Mouse (Mus musculus) MEL-GATA-1-ER (cell line): Measurements from ENCODE around the gene Eif4g3.

Experiments
- DNase-seq: peaks from one replicate; pipeline ENCODE4 v3.0.0-alpha.2; 2012; ENCODE audit warnings: low read depth; ENCODE audit errors: extremely low read depth

Eif4g3 gene

GRCm38 (mm10) chr4:138153980-138154379 is 161.2 kb downstream of the Eif4g3 start:
- DNase-seq: peak; percentile 18

GRCm38 (mm10) chr4:138160918-138161317 is 168.1 kb downstream of the Eif4g3 start:
- no peak for DNase-seq

- no peak for DNase-seq
Measured at GRCm38 (mm10) chr4:138161550-138161949, 168.7 kb downstream of the Eif4g3 start.

GRCm38 (mm10) chr4:138163836-138164235 is 171.0 kb downstream of the Eif4g3 start:
- no peak for DNase-seq

GRCm38 (mm10) chr4:138164860-138165259 is 172.0 kb downstream of the Eif4g3 start:
- DNase-seq: no peak

GRCm38 (mm10) chr4:138166519-138166918 is 173.7 kb downstream of the Eif4g3 start:
- DNase-seq: no peak

GRCm38 (mm10) chr4:138168162-138168561 is 175.3 kb downstream of the Eif4g3 start:
- DNase-seq: no peak

GRCm38 (mm10) chr4:138169420-138169819 is 176.6 kb downstream of the Eif4g3 start:
- no peak for DNase-seq

- no peak for DNase-seq
Measured at GRCm38 (mm10) chr4:138172686-138173085, 179.9 kb downstream of the Eif4g3 start.

GRCm38 (mm10) chr4:138179391-138179790 is 186.6 kb downstream of the Eif4g3 start:
- no peak for DNase-seq

- DNase-seq: no peak
Measured at GRCm38 (mm10) chr4:138180719-138181118, 187.9 kb downstream of the Eif4g3 start.

- no peak for DNase-seq
Measured at GRCm38 (mm10) chr4:138184056-138184455, 191.2 kb downstream of the Eif4g3 start.

- DNase-seq: no peak
Measured at GRCm38 (mm10) chr4:138184573-138184981, 191.8 kb downstream of the Eif4g3 start.

GRCm38 (mm10) chr4:138185961-138186360 is 193.1 kb downstream of the Eif4g3 start:
- DNase-seq: no peak

GRCm38 (mm10) chr4:138187995-138188394 is 195.2 kb downstream of the Eif4g3 start:
- no peak for DNase-seq

GRCm38 (mm10) chr4:138192561-138192960 is 199.7 kb downstream of the Eif4g3 start:
- no peak for DNase-seq

- DNase-seq: no peak
Measured at GRCm38 (mm10) chr4:138200769-138201168, 207.9 kb downstream of the Eif4g3 start.

- no peak for DNase-seq
Measured at GRCm38 (mm10) chr4:138201696-138202095, 208.9 kb downstream of the Eif4g3 start.

GRCm38 (mm10) chr4:138210116-138210515 is 217.3 kb downstream of the Eif4g3 start:
- DNase-seq: no peak

GRCm38 (mm10) chr4:138213861-138214260 is 221.0 kb downstream of the Eif4g3 start:
- DNase-seq: no peak

GRCm38 (mm10) chr4:138215671-138216199 is 222.9 kb downstream of the Eif4g3 start:
- DNase-seq: no peak

- DNase-seq: peak; percentile 32
Measured at GRCm38 (mm10) chr4:138216200-138216890, 223.5 kb downstream of the Eif4g3 start, which contains the start of gene Hp1bp3. TSS of gene Hp1bp3 (plus strand) at chr4:138216296.

- peak; percentile 84 for DNase-seq
Measured at GRCm38 (mm10) chr4:138216891-138217392, 224.1 kb downstream of the Eif4g3 start.
